Mouse (Mus musculus): ENCODE results near the gene BC049762. TPM values are rescaled to one million over a fixed set of nuclear protein-coding genes. Genes with fewer than 3 reads are reported as not detected.

The BC049762 gene
- polyA plus RNA-seq (2012; rRNA removed) = 0.20 and 0.36 TPM in 2 replicates

GRCm38 (mm10) chr11:51262342-51263285, at the start of gene BC049762:
BC049762 (minus strand) TSS chr11:51263046.

GRCm38 (mm10) chr11:51289564-51290041, 26.8 kb upstream of the BC049762 start, which contains the start of gene Col23a1:
Col23a1 (plus strand) TSS chr11:51289920.

GRCm38 (mm10) chr11:51261680-51262219, 1.1 kb downstream of the BC049762 start, which contains the start of gene Clk4:
Clk4 (plus strand) TSS chr11:51261730.

GRCm38 (mm10) chr11:51220308-51220707, 42.5 kb downstream of the BC049762 start, which contains the start of gene Gm12569:
Gm12569 (plus strand) TSS chr11:51220473.

Other genes with a start within 250 kb of the BC049762 start
- not detected in 2 replicates for gene Olfr54, start 248.8 kb downstream of the BC049762 start, polyA plus RNA-seq (2012; rRNA removed)
- gene Olfr1375, start 214.9 kb downstream of the BC049762 start, polyA plus RNA-seq (2012; rRNA removed) = not detected in 2 replicates
- 9.7 and 12.6 TPM in 2 replicates for gene Zfp354a, start 203.8 kb downstream of the BC049762 start, polyA plus RNA-seq (2012; rRNA removed)
- not detected in 2 replicates for gene Gm12569, start 42.6 kb downstream of the BC049762 start, polyA plus RNA-seq (2012; rRNA removed)
- 158 and 190 TPM in 2 replicates for gene Clk4, start 1.3 kb downstream of the BC049762 start, polyA plus RNA-seq (2012; rRNA removed)
- 18.1 and 20.1 TPM in 2 replicates for gene Col23a1, start 26.9 kb upstream of the BC049762 start, polyA plus RNA-seq (2012; rRNA removed)

Measured in central nervous system, embryonic 11.5 days (tissue).